Mouse (Mus musculus): ENCODE measurements around the gene Ldlrad2.

Gene Ldlrad2

DNA sequence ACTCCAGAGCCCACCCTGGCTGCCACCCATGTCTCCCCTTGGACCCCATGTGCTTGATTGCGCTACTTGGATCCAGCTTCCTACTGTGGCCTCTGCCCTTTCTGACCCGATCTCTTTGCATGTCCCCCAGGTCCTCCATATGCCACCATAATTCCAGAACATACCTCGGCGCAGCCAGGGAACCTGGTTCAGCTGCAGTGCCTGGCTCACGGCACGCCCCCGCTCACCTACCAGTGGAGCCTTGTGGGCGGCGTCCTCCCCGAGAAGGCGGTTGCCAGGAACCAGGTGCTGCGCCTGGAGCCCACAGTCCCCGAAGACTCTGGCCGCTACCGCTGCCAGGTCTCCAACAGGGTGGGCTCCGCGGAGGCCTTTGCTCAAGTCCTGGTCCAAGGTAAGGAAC, 20.9 kb downstream of the Ldlrad2 start:
- no peak for DNase-seq (ENCODE audit: low spot score in 2 of 2)

DNA sequence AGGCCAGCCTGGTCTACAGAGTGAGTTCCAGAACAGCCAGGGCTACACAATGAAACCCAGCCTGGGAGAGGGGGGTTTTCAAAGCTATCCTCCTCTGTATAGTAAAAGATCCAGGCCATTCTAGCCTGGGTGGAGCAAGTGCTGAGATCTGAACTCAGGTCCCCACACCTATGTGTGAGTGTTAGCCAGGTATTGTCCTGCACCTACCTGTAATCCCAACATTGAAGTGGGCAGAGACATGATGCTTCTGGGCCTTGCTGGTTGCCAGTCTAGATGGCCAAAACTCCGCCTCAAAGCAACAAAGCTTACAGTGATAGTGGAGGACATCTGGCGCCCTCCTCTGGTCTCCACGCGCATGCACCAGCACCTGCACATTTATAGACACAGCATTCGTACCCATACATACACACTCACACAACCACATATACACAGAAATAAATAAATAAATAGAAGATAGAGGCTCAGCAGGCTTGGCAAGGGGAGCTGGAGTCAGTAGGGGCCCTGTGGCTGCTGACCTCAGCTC, 28.3 kb downstream of the Ldlrad2 start:
- no peak for DNase-seq (ENCODE audit: low spot score in 2 of 2)

DNA sequence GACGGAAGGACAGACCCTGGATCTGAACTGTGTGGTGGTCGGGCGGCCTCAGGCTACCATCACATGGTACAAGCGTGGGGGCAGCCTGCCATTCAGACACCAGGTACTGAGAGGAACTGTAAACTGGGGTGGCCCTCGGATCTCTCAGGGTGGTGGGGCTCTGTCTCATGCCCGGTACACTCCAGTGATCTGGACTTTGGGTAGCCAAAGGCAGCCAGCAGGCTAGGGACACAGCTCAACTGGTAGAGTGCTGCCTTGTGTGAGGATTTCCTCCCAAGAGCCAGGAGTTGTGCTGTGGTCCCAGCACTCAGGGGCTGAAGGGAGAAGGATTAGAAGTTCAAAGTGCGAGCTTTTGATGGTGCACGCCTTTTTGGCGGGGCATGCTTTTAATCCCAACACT, 28.8 kb downstream of the Ldlrad2 start:
- no peak for DNase-seq (ENCODE audit: low spot score in 2 of 2)

DNA sequence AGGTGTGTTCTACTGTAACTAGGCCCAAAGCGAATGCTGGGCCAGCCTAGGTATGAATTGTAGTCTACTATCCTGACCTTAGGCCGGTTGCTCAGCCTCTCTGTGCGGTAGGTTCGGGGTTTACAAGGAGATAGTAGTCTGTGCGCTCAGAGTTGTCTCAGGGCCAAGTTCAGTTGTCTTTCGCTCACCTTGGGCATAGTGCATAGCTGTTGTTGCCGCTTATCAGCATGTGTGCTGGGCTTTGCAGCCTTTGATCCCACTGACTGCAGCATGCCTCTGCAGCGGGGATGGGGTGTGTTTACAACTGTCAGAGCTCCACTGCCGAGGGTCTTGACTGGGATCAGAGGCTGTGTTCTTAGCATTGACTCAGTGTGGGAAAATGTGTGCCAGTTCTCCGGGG, 31.4 kb downstream of the Ldlrad2 start:
- DNase-seq (ENCODE audit: low spot score in 2 of 2): no peak

DNA sequence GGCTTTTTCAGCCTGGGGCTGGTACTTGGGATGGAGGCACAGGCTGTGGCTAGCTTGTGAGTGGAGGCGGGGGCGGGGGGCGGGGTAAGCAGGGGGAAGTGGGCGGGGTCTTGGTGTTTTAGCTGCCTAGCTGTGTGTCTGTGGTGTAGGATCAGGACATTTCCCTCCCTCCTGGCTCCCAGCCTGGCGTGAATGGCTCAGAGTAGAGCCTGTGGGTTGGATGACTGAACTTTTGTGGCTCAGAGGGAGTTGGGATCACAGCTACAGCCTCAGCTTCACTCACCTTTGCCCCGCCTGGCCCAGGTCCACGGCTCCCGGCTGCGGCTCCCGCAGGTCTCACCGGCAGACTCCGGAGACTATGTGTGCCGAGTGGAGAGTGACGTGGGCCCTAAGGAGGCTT, 34.0 kb downstream of the Ldlrad2 start:
- no peak for DNase-seq (ENCODE audit: low spot score in 2 of 2)

DNA sequence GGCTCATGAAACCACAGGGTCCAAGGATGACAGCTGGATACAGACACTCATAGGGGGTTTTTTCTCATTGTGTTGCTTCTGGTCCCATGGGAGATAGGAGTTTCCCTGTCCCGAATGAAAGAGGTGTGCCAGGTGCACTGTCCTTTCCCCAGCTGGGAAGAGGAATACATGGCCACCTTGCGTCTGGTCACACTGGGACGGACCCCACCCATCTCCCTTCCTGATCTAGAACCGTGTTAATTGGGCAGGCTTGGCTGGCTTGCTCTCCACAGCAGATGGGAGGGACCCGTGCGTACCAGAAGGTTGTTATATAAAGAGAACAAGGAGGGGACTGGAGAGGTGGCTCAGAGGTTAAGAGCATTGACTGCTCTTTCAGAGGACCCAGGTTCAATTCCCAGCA, 46.5 kb downstream of the Ldlrad2 start:
- no peak for DNase-seq (ENCODE audit: low spot score in 2 of 2)

DNA sequence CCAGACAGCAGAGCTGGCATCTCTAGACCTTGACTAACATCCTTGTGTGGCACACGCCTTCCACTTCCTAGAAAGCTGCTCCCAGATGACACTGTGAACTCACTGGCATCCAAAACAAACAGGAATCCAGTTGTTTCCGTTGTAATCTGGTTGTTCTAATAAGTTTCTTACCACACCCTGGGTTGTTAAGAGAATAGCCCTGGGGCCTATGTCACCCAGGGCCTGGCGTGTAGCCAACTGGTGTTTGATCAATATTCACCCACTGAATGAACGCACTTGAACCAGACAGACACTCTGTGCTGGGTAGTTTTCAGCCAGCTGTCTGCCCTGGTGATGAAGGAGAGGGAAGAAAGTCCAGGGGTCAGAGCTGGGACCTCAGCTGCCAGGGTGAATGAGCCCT, 47.0 kb downstream of the Ldlrad2 start:
- no peak for DNase-seq (ENCODE audit: low spot score in 2 of 2)

DNA sequence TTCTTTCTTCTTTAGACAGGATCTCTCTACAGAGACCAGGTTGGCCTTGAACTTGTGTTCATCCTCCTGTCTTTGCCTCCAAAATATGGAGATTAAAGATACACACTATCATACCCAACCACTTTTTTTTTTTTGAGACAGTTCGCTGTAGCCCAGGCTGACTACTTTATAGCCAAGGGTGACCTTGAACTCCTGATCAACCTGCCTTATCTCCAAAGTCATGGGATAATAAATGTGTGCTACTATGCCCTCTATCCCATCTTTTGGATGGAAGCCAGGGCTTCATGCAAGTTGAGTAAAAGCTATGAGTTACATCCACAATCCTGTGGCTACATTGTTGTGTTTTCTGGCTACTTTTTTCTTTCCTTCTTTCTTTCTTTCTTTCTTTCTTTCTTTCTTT, 48.9 kb downstream of the Ldlrad2 start:
- no peak for DNase-seq (ENCODE audit: low spot score in 2 of 2)
